Mouse (Mus musculus) olfactory bulb, adult 2 months (tissue): ENCODE data around the gene Ubxn1.

Experiments used
- CTCF ChIP-seq: fragments of 200-500 bp; IDR thresholded peaks from 2 replicates; pipeline ENCODE4 v1.5.1; 2012; ENCODE audit warnings: low read depth, mild to moderate bottlenecking, low read length, moderate library complexity; ENCODE audit not compliant: insufficient read depth
- POLR2A ChIP-seq: fragments of 200-500 bp; IDR thresholded peaks from 2 replicates; pipeline ENCODE4 v1.6.1; 2012; ENCODE audit warnings: mild to moderate bottlenecking, low read depth, low read length, moderate library complexity; ENCODE audit not compliant: insufficient read depth

- TF ChIP-seq CTCF (no peak), POLR2A (no peak)
These were observed 37.2 kb downstream of the Ubxn1 start for GRCm38 (mm10) chr19:8908531-8908930.
